Mouse (Mus musculus) left cerebral cortex, adult 18-20 months (tissue): ENCODE data around the gene Them7. TPM values are rescaled to one million over a fixed set of nuclear protein-coding genes. Genes with fewer than 3 reads are reported as not detected.
A peak's percentile ranks its signal among the peaks of the same experiment; 100 is the strongest.

Source experiments
- DNase-seq, 2 experiments: peaks; one replicate each; pipeline ENCODE4 v3.0.0; 2021 to 2022; ENCODE audit warnings: low spot score in 2 of 2, mixed read lengths in 1 of 2
- total RNA-seq, 2 experiments: library from RNA; stranded (reverse); gene quantifications; 2 replicates each; pipeline ENCODE4 v1.2.3; 2021

Them7 gene
- total RNA-seq, 2 experiments from 2014 or later, result not detected

GRCm38 (mm10) chr2:105408511-105408910 is 184.4 kb downstream of the Them7 start:
- no peak for DNase-seq

GRCm38 (mm10) chr2:105409253-105409652 is 185.1 kb downstream of the Them7 start:
- DNase-seq, result no peak

- DNase-seq, result no peak
Measured at GRCm38 (mm10) chr2:105414309-105414708, 190.2 kb downstream of the Them7 start.

GRCm38 (mm10) chr2:105416046-105416659 is 192.0 kb downstream of the Them7 start:
- peak in 1 of 2 experiments; percentile 17 for DNase-seq

- DNase-seq, result peak; percentile 30 to 32
Measured at GRCm38 (mm10) chr2:105416660-105417348, 192.7 kb downstream of the Them7 start.

GRCm38 (mm10) chr2:105417663-105418062 is 193.5 kb downstream of the Them7 start:
- no peak for DNase-seq

GRCm38 (mm10) chr2:105418629-105419227 is 194.6 kb downstream of the Them7 start:
- no peak for DNase-seq

GRCm38 (mm10) chr2:105427447-105427846 is 203.3 kb downstream of the Them7 start:
- DNase-seq, result no peak

GRCm38 (mm10) chr2:105428029-105428428 is 203.9 kb downstream of the Them7 start:
- DNase-seq, result peak; percentile 60 to 79

GRCm38 (mm10) chr2:105428467-105428866 is 204.3 kb downstream of the Them7 start:
- DNase-seq, result no peak

Other genes starting within 250 kb of the Them7 start
- gene Eif3m, start 207.2 kb upstream of the Them7 start, total RNA-seq, result 10 to 100 TPM; 84.1 to 90.8 TPM
- gene Gm11060, start 132.3 kb upstream of the Them7 start, total RNA-seq, result not detected
- gene Wt1, start 97.8 kb upstream of the Them7 start, total RNA-seq, result under 1 TPM; 0.28 to 0.33 TPM
- 10 to 100 TPM; 21.6 to 28.7 TPM for gene Rcn1, start 175.0 kb downstream of the Them7 start, total RNA-seq